Mouse (Mus musculus) megakaryocyte, embryonic 14.5 days (primary cell): ENCODE measurements at regions not wholly inside any gene's neighbourhood (a gene's known extent, or its start where the extent isn't known, plus 50 kb on each side); places are given as distances from the start of the nearest gene placed in this dataset.

Experiments used
- H3K27me3 ChIP-seq: replicated peaks from 2 replicates; pipeline ENCODE3; 2012; ENCODE audit warnings: inconsistent platforms
- H3K36me3 ChIP-seq: replicated peaks from 2 replicates; pipeline ENCODE3; 2012; ENCODE audit warnings: low read length, inconsistent platforms, mixed read lengths
- H3K4me1 ChIP-seq: 2 replicates; pipeline ENCODE4 v1.6.1; 2012; ENCODE audit warnings: inconsistent platforms
- H3K4me3 ChIP-seq: replicated peaks from 2 replicates; pipeline ENCODE3; 2012; ENCODE audit warnings: moderate library complexity, mild to moderate bottlenecking, inconsistent platforms
- H3K9me3 ChIP-seq: 2 replicates; pipeline ENCODE4 v1.6.1; 2012; ENCODE audit warnings: inconsistent platforms
- FLI1 ChIP-seq: IDR thresholded peaks from 2 replicates; pipeline ENCODE4 v1.6.1; 2012; ENCODE audit warnings: low read length, inconsistent platforms, mixed read lengths
- GATA1 ChIP-seq: IDR thresholded peaks from 3 replicates; pipeline ENCODE4 v1.6.1; 2012; ENCODE audit warnings: mixed read lengths, low read length, inconsistent platforms, borderline replicate concordance

DNA sequence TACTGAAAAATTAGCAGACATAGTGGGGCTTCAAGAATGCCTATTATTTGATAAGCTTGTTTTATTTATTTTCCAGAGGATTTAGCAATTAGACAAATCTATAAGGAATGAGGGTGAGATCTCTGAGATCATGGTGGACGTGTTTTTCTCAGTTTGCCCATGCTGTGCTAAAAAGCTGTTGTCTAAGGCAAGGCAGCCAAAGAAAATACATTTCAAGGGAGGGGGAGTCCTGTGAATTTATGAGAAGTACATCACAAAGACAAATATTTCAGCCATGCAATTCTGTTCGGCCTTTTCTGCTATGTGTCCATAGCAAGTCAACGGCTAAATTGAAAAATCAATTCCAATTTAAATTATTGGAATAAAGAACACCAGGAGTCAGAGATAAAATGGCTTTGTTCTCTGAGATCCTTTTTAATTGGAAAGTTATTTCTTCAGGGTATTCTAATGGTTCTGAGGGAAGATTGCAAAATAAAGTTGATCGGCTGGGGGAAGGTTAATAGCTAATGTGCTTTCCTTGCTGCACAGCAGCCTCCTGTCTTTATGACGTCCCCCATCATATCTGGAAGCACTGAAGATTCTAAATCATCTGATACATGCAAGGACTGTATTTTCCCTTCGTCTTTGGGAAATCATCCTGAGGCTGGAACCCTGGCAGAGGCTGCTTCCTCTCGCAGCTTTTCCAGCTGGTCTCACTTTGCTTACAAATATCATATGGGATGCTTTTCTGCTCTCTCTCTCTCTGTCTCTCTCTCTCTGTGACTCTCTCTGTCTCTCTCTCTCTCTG, 609.3 kb downstream of the Dach1 start:
- Histone ChIP-seq H3K9me3 (no peaks in the 10 kb centered on the region), H3K4me3 (no peak overlapping the region), H3K4me1 (peaks cover 3% of the 10 kb centered on the region; the same call in 1 of the 2 replicates), H3K36me3 (no peaks in the 10 kb centered on the region), H3K27me3 (no peaks in the 10 kb centered on the region)
- TF ChIP-seq GATA1 (no peak), FLI1 (no peak)

- no peak for TF ChIP-seq GATA1
- peaks cover 3% of the 10 kb centered on the region; the same call in 1 of the 2 replicates for H3K4me1 ChIP-seq
- no peak overlapping the region for H3K4me3 ChIP-seq
- no peaks in the 10 kb centered on the region for H3K27me3 ChIP-seq
- no peaks in the 10 kb centered on the region for H3K36me3 ChIP-seq
- H3K9me3 ChIP-seq, result no peaks in the 10 kb centered on the region
These were observed 610.0 kb downstream of the Dach1 start for GRCm38 (mm10) chr14:97559559-97559958.

- Histone ChIP-seq H3K4me3 (no peak overlapping the region), H3K4me1 (peaks cover 3% of the 10 kb centered on the region; the same call in 1 of the 2 replicates), H3K9me3 (no peaks in the 10 kb centered on the region), H3K36me3 (no peaks in the 10 kb centered on the region), H3K27me3 (no peaks in the 10 kb centered on the region)
- TF ChIP-seq GATA1, result no peak
- TF ChIP-seq FLI1, result no peak
These were observed 611.3 kb downstream of the Dach1 start for GRCm38 (mm10) chr14:97558289-97558688.

GRCm38 (mm10) chr14:97557888-97558287, 611.7 kb downstream of the Dach1 start:
- Histone ChIP-seq H3K4me3 (no peak overlapping the region), H3K4me1 (peaks cover 3% of the 10 kb centered on the region; the same call in 1 of the 2 replicates), H3K9me3 (no peaks in the 10 kb centered on the region), H3K36me3 (no peaks in the 10 kb centered on the region), H3K27me3 (no peaks in the 10 kb centered on the region)
- no peak for TF ChIP-seq GATA1
- no peak for TF ChIP-seq FLI1

- Histone ChIP-seq H3K9me3 (no peaks in the 10 kb centered on the region), H3K4me1 (no peaks in the 10 kb centered on the region), H3K27me3 (no peaks in the 10 kb centered on the region), H3K4me3 (no peak overlapping the region), H3K36me3 (no peaks in the 10 kb centered on the region)
- TF ChIP-seq FLI1 (no peak), GATA1 (no peak)
These were observed 623.3 kb downstream of the Dach1 start for GRCm38 (mm10) chr14:97546276-97546675.

- Histone ChIP-seq H3K9me3 (no peaks in the 10 kb centered on the region), H3K36me3 (no peaks in the 10 kb centered on the region), H3K27me3 (no peaks in the 10 kb centered on the region), H3K4me1 (no peaks in the 10 kb centered on the region), H3K4me3 (no peak overlapping the region)
- TF ChIP-seq GATA1 (no peak), FLI1 (no peak)
These were observed 625.3 kb downstream of the Dach1 start for GRCm38 (mm10) chr14:97544307-97544706.

DNA sequence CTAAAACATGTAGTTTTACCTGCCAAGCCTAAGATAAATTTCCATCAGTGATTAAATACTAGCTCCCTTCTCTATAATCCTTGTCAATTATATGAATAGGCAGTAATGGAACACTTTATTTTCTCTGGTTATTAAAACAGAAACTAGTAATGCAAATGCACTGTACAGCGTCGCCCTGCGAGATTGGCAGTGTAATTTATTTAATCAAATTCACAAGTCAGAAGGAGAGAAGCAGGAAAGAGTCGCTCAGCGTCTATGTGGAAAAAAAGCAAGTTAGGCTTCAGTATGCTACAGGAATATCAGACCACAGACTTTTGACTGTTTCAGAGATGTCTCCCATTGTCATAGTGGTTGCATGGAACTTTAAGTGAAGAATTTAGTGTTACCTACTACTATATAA, 632.6 kb downstream of the Dach1 start:
- Histone ChIP-seq H3K9me3 (peaks cover 3% of the 10 kb centered on the region; the same call in 1 of the 2 replicates), H3K4me1 (peaks cover 3% of the 10 kb centered on the region; the same call in 1 of the 2 replicates), H3K27me3 (no peaks in the 10 kb centered on the region), H3K4me3 (no peak overlapping the region), H3K36me3 (peaks cover 3% of the 10 kb centered on the region)
- no peak for TF ChIP-seq GATA1
- no peak for TF ChIP-seq FLI1

- Histone ChIP-seq H3K4me1 (no peaks in the 10 kb centered on the region), H3K4me3 (no peak overlapping the region), H3K9me3 (no peaks in the 10 kb centered on the region), H3K36me3 (no peaks in the 10 kb centered on the region), H3K27me3 (no peaks in the 10 kb centered on the region)
- TF ChIP-seq FLI1, result no peak
- TF ChIP-seq GATA1, result no peak
These were observed 658.2 kb downstream of the Dach1 start for GRCm38 (mm10) chr14:97511318-97511717.

GRCm38 (mm10) chr14:97489427-97490347, 679.9 kb downstream of the Dach1 start:
- TF ChIP-seq FLI1, result no peak
- TF ChIP-seq GATA1, result no peak
- Histone ChIP-seq H3K36me3 (no peaks in the 10 kb centered on the region), H3K4me3 (no peak overlapping the region), H3K4me1 (no peaks in the 10 kb centered on the region; the same call in 1 of the 2 replicates), H3K27me3 (no peaks in the 10 kb centered on the region), H3K9me3 (no peaks in the 10 kb centered on the region)

DNA sequence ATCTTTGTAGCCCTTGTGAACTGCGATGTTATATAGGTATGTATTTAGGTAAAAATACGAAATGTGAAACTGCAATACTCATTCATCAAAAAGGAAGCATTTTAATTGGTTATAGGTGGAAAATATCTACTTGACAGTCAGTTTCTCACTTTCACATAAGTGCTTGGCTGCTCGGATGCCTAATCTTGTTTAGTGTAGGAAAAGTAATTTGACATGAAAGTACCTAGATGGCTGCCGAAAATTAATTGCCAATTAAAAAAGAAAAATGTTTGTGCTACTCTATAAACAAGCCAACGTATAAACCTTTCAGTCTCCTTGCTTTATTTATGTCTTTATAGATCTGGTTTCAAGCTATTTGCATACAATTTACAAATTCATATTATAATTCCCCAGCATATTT, 691.3 kb downstream of the Dach1 start:
- Histone ChIP-seq H3K9me3 (no peaks in the 10 kb centered on the region), H3K4me3 (no peak overlapping the region), H3K36me3 (no peaks in the 10 kb centered on the region), H3K4me1 (no peaks in the 10 kb centered on the region), H3K27me3 (no peaks in the 10 kb centered on the region)
- TF ChIP-seq FLI1 (no peak), GATA1 (no peak)
